Mouse (Mus musculus) embryonic facial prominence, embryonic 13.5 days (tissue): ENCODE results near the gene Hck. TPM values are rescaled to one million over a fixed set of nuclear protein-coding genes. Genes with fewer than 3 reads are reported as not detected.

Source experiments
- ATAC-seq: fragments of 200-750 bp; cut with Nextera tagmentation; 2 replicates; pipeline ENCODE4 v1.8.0; 2017; ENCODE audit warnings: low read depth; ENCODE audit not compliant: insufficient number of reproducible peaks, insufficient read depth, low FRiP score, low TSS enrichment
- H3K27ac ChIP-seq: fragments of 300-500 bp; sonication (generic); 2 replicates; pipeline ENCODE4 v1.5.1; 2015; ENCODE audit warnings: moderate library complexity, mild to moderate bottlenecking, inconsistent platforms
- H3K27me3 ChIP-seq: fragments of 300-500 bp; sonication (generic); 2 replicates; pipeline ENCODE4 v1.6.1; 2015; ENCODE audit warnings: mild to moderate bottlenecking, inconsistent platforms
- H3K36me3 ChIP-seq: fragments of 300-500 bp; sonication (generic); 2 replicates; pipeline ENCODE4 v1.6.1; 2015; ENCODE audit warnings: mild to moderate bottlenecking, inconsistent platforms
- H3K4me1 ChIP-seq: fragments of 300-500 bp; sonication (generic); 2 replicates; pipeline ENCODE4 v1.6.1; 2015; ENCODE audit warnings: inconsistent platforms
- H3K4me2 ChIP-seq: fragments of 300-500 bp; sonication (generic); 2 replicates; pipeline ENCODE4 v1.6.1; 2015; ENCODE audit warnings: moderate library complexity, mild to moderate bottlenecking, inconsistent platforms
- H3K4me3 ChIP-seq: fragments of 300-500 bp; sonication (generic); 2 replicates; pipeline ENCODE4 v1.5.1; 2015; ENCODE audit warnings: mild to moderate bottlenecking, inconsistent platforms
- H3K9ac ChIP-seq: fragments of 300-500 bp; sonication (generic); 2 replicates; pipeline ENCODE4 v1.6.1; 2015; ENCODE audit warnings: mild to moderate bottlenecking, inconsistent platforms
- H3K9me3 ChIP-seq: fragments of 300-500 bp; sonication (generic); 2 replicates; pipeline ENCODE4 v1.6.1; 2016; ENCODE audit warnings: inconsistent platforms
- WGBS: fragments of 180-500 bp; shearing (Covaris S2); methylation state at CpG from one replicate; pipeline ENCODE4 v1.1.7; 2015; ENCODE audit warnings: mixed read lengths; 5-methylcytosine and 5-hydroxymethylcytosine counted together
- polyA plus RNA-seq: library from polyadenylated mRNA; unstranded; fragments of >200 nt; fragmentation: Nextera tagmentation; extraction: Ambion mirVana; gene quantifications from 2 replicates; pipeline ENCODE4 v1.2.1, GENCODE M21; 2015

The Hck gene
- polyA plus RNA-seq, 1 experiment from 2014 or later = 8.0 TPM

DNA sequence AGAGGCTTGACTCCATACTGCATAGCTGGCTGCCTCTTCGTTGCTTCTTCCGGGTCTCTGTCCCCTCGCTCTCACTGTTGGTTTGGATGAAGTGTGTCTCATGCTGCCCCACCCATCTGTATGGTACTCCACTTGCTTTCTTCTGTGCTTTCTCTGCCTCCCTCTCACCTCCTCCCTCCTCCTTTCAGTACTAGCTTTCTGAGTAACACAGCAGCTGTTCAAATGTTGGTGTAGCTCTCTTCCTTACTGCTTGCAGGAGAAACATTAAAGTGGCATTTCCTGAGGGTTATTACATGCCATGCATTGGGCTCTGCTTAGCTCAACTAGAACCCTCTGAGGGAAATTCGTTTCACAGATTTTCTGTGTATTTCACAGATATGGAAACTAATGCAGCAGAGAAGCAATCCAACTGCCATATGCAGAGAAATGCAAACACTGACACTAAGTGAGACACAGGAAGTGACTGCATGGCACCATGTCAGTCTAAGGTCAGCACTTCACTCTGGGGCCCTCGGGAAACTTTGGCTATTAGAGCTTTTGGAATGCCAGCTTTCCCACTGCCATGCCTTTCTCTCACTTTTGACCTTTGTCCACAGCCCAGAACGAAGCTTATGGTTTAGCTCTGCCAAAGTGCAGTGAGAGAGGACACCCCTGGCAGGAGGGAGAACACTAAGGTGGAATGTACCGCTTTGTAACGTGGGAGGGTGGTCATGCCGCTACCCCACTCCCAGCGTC is 71.0 kb downstream of the Hck start:
- Histone ChIP-seq H3K9ac (no peak overlapping the region), H3K27me3 (no peaks in the 10 kb centered on the region), H3K4me2 (no peak overlapping the region), H3K36me3 (peaks cover 53% of the 10 kb centered on the region), H3K4me1 (peaks cover 6% of the 10 kb centered on the region; the same call in 1 of the 2 replicates), H3K9me3 (no peaks in the 10 kb centered on the region), H3K27ac (no peak overlapping the region), H3K4me3 (no peak overlapping the region)
- WGBS = 80% methylated on average over 10 of the region's 10 CpGs
- ATAC-seq = no peak

DNA sequence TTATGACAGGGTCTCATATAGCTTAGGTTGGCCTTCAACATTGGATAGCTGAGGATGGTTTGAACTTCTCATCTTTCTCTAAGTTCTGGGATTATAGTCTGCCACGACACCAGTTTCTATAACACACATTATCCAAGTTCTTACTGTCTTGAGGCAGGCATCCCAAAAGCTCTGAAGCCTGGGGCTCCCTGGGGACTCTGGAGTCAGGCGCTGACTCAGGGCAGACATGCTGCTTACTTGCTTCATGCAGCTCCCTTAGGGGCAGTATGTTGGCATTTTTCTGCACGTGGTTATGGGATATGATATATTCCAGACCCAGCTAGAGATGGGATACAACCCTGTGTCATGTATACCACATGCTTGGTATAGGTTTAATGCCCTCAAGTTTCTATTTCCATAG is 71.7 kb downstream of the Hck start:
- Histone ChIP-seq H3K4me3 (no peak overlapping the region), H3K9me3 (no peaks in the 10 kb centered on the region), H3K36me3 (peaks cover 59% of the 10 kb centered on the region), H3K27me3 (no peaks in the 10 kb centered on the region), H3K4me2 (no peak overlapping the region), H3K27ac (no peak overlapping the region), H3K9ac (no peak overlapping the region), H3K4me1 (peaks cover 6% of the 10 kb centered on the region; the same call in 1 of the 2 replicates)
- no peak for ATAC-seq
- 67% methylated on average over 3 of the region's 3 CpGs for WGBS

DNA sequence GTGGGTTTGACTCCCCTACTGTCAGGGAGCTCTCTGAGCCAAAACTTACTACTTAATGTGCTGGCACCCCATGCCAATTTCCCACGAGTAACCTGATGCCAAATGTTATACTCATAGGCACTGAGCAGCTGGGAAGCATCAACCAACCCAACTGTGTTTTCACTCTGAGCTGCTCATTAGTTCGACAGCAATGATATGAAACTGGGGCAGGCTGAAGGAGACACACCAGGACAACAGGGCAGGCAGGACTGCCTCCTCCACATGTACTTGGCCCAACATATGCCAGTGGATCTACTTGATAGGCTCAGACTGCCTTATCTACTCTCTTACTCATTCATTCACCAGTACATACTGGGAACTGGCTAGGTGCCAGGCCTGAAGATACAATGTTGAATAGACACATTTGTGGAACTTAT is 77.9 kb downstream of the Hck start:
- H3K4me1 ChIP-seq = no peaks in the 10 kb centered on the region
- WGBS = 63% methylated on average over 2 of the region's 2 CpGs
- H3K27ac ChIP-seq = no peak overlapping the region
- no peaks in the 10 kb centered on the region for H3K9me3 ChIP-seq
- ATAC-seq = no peak
- H3K36me3 ChIP-seq = peaks cover 99% of the 10 kb centered on the region
- H3K4me3 ChIP-seq = no peak overlapping the region
- no peaks in the 10 kb centered on the region for H3K27me3 ChIP-seq
- no peak overlapping the region for H3K9ac ChIP-seq
- no peak overlapping the region for H3K4me2 ChIP-seq

- no peaks in the 10 kb centered on the region for H3K9me3 ChIP-seq
- no peak for ATAC-seq
- H3K9ac ChIP-seq = no peak overlapping the region
- H3K36me3 ChIP-seq = peaks cover 99% of the 10 kb centered on the region
- H3K4me1 ChIP-seq = no peaks in the 10 kb centered on the region
- H3K4me3 ChIP-seq = no peak overlapping the region
- no peak overlapping the region for H3K27ac ChIP-seq
- WGBS = 79% methylated on average over 2 of the region's 2 CpGs
- H3K4me2 ChIP-seq = no peak overlapping the region
- H3K27me3 ChIP-seq = no peaks in the 10 kb centered on the region
Observed at GRCm38 (mm10) chr2:153187848-153188247, 79.6 kb downstream of the Hck start.

GRCm38 (mm10) chr2:153191242-153191641 is 83.0 kb downstream of the Hck start:
- Histone ChIP-seq H3K9ac (no peak overlapping the region), H3K27me3 (no peaks in the 10 kb centered on the region), H3K36me3 (peaks cover 92% of the 10 kb centered on the region), H3K9me3 (no peaks in the 10 kb centered on the region), H3K4me3 (no peak overlapping the region), H3K4me1 (no peaks in the 10 kb centered on the region), H3K27ac (no peak overlapping the region), H3K4me2 (no peak overlapping the region)
- 79% methylated on average over 2 of the region's 2 CpGs for WGBS
- no peak for ATAC-seq

DNA sequence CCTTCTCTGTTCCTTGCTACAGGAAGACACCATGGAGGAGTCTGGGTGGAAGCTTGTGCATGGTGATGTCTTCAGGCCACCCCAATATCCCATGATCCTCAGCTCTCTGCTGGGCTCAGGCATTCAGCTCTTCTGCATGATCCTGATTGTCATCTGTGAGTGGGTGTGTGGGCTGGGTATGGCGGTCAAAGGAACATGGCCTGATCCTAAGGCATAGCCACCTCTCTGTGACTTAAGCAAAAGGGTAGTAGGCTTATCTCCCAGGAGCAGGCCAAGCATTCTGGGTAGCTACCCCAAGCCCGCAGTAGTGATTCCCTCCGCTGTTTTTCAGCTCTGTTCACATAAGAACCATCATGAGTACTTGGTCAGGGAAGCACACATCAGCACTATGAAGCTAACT is 86.0 kb downstream of the Hck start:
- Histone ChIP-seq H3K4me1 (no peaks in the 10 kb centered on the region), H3K27ac (no peak overlapping the region), H3K4me3 (no peak overlapping the region), H3K4me2 (no peak overlapping the region), H3K27me3 (no peaks in the 10 kb centered on the region), H3K9me3 (no peaks in the 10 kb centered on the region), H3K9ac (no peak overlapping the region), H3K36me3 (peaks cover 87% of the 10 kb centered on the region)
- 93% methylated on average over 3 of the region's 3 CpGs for WGBS
- no peak for ATAC-seq

DNA sequence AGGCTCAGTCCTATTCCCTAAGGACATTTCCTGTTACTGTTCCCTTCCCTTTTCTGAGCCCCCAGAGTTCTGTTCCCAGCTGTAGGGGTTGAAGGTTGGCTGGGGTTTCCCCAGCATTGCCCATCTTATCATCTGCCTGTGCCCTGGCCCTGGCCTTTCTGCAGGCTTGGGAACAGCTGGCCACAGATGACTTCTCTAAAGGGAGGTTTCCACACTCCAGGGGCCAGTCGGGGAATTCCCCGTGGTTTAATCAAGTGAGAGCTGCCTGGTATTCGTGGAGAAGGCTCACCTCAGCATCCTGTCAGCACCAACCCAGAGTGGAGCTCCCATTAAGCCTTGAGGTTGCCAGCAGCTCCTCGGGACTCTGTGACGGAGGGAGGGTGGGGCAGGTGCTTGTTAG is 90.2 kb downstream of the Hck start:
- Histone ChIP-seq H3K4me3 (no peak overlapping the region), H3K9me3 (no peaks in the 10 kb centered on the region), H3K27ac (no peak overlapping the region), H3K4me1 (no peaks in the 10 kb centered on the region), H3K27me3 (no peaks in the 10 kb centered on the region), H3K36me3 (peaks cover 81% of the 10 kb centered on the region), H3K9ac (no peak overlapping the region), H3K4me2 (no peak overlapping the region)
- 78% methylated on average over 5 of the region's 5 CpGs for WGBS
- no peak for ATAC-seq

- H3K9me3 ChIP-seq = no peaks in the 10 kb centered on the region
- 84% methylated on average over 2 of the region's 2 CpGs for WGBS
- H3K27me3 ChIP-seq = no peaks in the 10 kb centered on the region
- no peak overlapping the region for H3K9ac ChIP-seq
- H3K4me3 ChIP-seq = no peak overlapping the region
- no peak overlapping the region for H3K27ac ChIP-seq
- no peak for ATAC-seq
- no peak overlapping the region for H3K4me2 ChIP-seq
- H3K4me1 ChIP-seq = no peaks in the 10 kb centered on the region
- H3K36me3 ChIP-seq = peaks cover 84% of the 10 kb centered on the region
Observed at GRCm38 (mm10) chr2:153199114-153199513, 90.8 kb downstream of the Hck start.

Other genes starting within 250 kb of the Hck start
- not detected in 2 replicates for gene Mylk2, start 197.1 kb upstream of the Hck start, polyA plus RNA-seq
- gene Foxs1, start 175.3 kb upstream of the Hck start, polyA plus RNA-seq = 0.83 TPM in 1 of 2 replicates, not detected in the other
- 0.37 and 0.39 TPM in 2 replicates for gene Dusp15, start 156.8 kb upstream of the Hck start, polyA plus RNA-seq
- 0.36 and 0.42 TPM in 2 replicates for gene Ttll9, start 146.0 kb upstream of the Hck start, polyA plus RNA-seq
- gene Pdrg1, start 93.0 kb upstream of the Hck start, polyA plus RNA-seq = 120 and 136 TPM in 2 replicates
- 0.12 TPM in 1 of 2 replicates, not detected in the other for gene Xkr7, start 76.6 kb upstream of the Hck start, polyA plus RNA-seq
- 1.7 and 2.0 TPM in 2 replicates for gene Ccm2l, start 42.5 kb upstream of the Hck start, polyA plus RNA-seq
- gene Tm9sf4, start 52.8 kb downstream of the Hck start, polyA plus RNA-seq = 85.7 and 88.2 TPM in 2 replicates
- 19.2 and 19.4 TPM in 2 replicates for gene Tspyl3, start 117.0 kb downstream of the Hck start, polyA plus RNA-seq
- gene Plagl2, start 133.0 kb downstream of the Hck start, polyA plus RNA-seq = 14.8 and 15.5 TPM in 2 replicates
- 8.8 and 9.1 TPM in 2 replicates for gene Pofut1, start 133.1 kb downstream of the Hck start, polyA plus RNA-seq
- gene Kif3b, start 182.9 kb downstream of the Hck start, polyA plus RNA-seq = 5.9 and 6.3 TPM in 2 replicates
- gene Asxl1, start 237.4 kb downstream of the Hck start, polyA plus RNA-seq = 14.5 and 15.0 TPM in 2 replicates